Mouse (Mus musculus) cortical plate, adult 2 months (tissue): ENCODE measurements around the gene Atxn7l3.

Experiments
- CTCF ChIP-seq: fragments of 200-500 bp; IDR thresholded peaks from 2 replicates; pipeline ENCODE4 v1.5.1; 2011; ENCODE audit warnings: mild to moderate bottlenecking, control low read depth, low read length; ENCODE audit not compliant: insufficient read depth; ENCODE audit errors: extremely low read depth
- POLR2A ChIP-seq: fragments of 200-500 bp; IDR thresholded peaks from 2 replicates; pipeline ENCODE4 v1.6.1; 2011; ENCODE audit warnings: mild to moderate bottlenecking, low read length, control low read depth; ENCODE audit not compliant: insufficient read depth; ENCODE audit errors: extremely low read depth

- TF ChIP-seq POLR2A: no peak
- no peak for TF ChIP-seq CTCF
These were observed 49.6 kb downstream of the Atxn7l3 start for GRCm38 (mm10) chr11:102246871-102247270.
